Mouse (Mus musculus) gastrocnemius, adult 18-20 months (tissue): Measurements from ENCODE around the gene Lrrk1. TPM values are rescaled to one million over a fixed set of nuclear protein-coding genes. Genes with fewer than 3 reads are reported as not detected.
A peak's percentile ranks its signal among the peaks of the same experiment; 100 is the strongest.
"Not testable (repeated sequence)": the region's sequence is repeated elsewhere in the genome, so short reads cannot be mapped to it uniquely, and the experiment has no call there.

Source experiments
- DNase-seq: peaks from one replicate; pipeline ENCODE4 v3.0.0; 2021; ENCODE audit warnings: low spot score
- microRNA-seq: library from miRNA; unstranded; fragments of <30 nt; microRNA quantifications from one replicate; pipeline ENCODE4 v1.2.0, GENCODE M21; 2021
- total RNA-seq, 2 experiments: library from RNA; stranded (reverse); gene quantifications; 2 replicates each; pipeline ENCODE4 v1.2.3; 2021

Lrrk1 gene
- total RNA-seq, 2 experiments from 2014 or later, result 2.8 to 3.4 TPM

- DNase-seq, result no peak
These were observed 191.3 kb downstream of the Lrrk1 start for GRCm38 (mm10) chr7:66196609-66197445.

- no peak for DNase-seq
These were observed 192.3 kb downstream of the Lrrk1 start for GRCm38 (mm10) chr7:66195881-66196280.

- DNase-seq, result no peak
These were observed 193.6 kb downstream of the Lrrk1 start for GRCm38 (mm10) chr7:66194511-66194910.

GRCm38 (mm10) chr7:66190385-66190784 is 197.8 kb downstream of the Lrrk1 start:
- DNase-seq, result not testable (repeated sequence)

GRCm38 (mm10) chr7:66187581-66188231 is 200.4 kb downstream of the Lrrk1 start:
- no peak for DNase-seq

- no peak for DNase-seq
These were observed 202.8 kb downstream of the Lrrk1 start for GRCm38 (mm10) chr7:66185370-66185769.

GRCm38 (mm10) chr7:66184026-66184425 is 204.1 kb downstream of the Lrrk1 start:
- no peak for DNase-seq

- DNase-seq, result no peak
These were observed 204.7 kb downstream of the Lrrk1 start for GRCm38 (mm10) chr7:66183404-66183803.

GRCm38 (mm10) chr7:66182075-66182715 is 206.0 kb downstream of the Lrrk1 start:
- no peak for DNase-seq

- DNase-seq, result no peak
These were observed 207.3 kb downstream of the Lrrk1 start for GRCm38 (mm10) chr7:66180711-66181365.

- no peak for DNase-seq
These were observed 207.9 kb downstream of the Lrrk1 start for GRCm38 (mm10) chr7:66180260-66180659.

GRCm38 (mm10) chr7:66179711-66180110 is 208.4 kb downstream of the Lrrk1 start:
- DNase-seq, result no peak

- DNase-seq, result peak; percentile 40
These were observed 209.0 kb downstream of the Lrrk1 start for GRCm38 (mm10) chr7:66179120-66179581.

GRCm38 (mm10) chr7:66178101-66178500 is 210.0 kb downstream of the Lrrk1 start:
- no peak for DNase-seq

GRCm38 (mm10) chr7:66176929-66177328 is 211.2 kb downstream of the Lrrk1 start:
- no peak for DNase-seq

Small RNAs within 50 kb of the gene (microRNA-seq; reads per million reads assigned to microRNA genes)
- not detected for gene Mir7057

Other genes with a start within 250 kb of the Lrrk1 start
- gene Gm10974, start 22.4 kb downstream of the Lrrk1 start, total RNA-seq, result not detected
- 1 to 10 TPM in 1 of 2 experiments, under 1 TPM in 1; 0.37 to 1.4 TPM for gene Aldh1a3, start 39.2 kb upstream of the Lrrk1 start, total RNA-seq